Mouse (Mus musculus) left cerebral cortex, adult 11 months (tissue): ENCODE results near the gene Tmco3.
"Not testable (repeated sequence)": the region's sequence is repeated elsewhere in the genome, so short reads cannot be mapped to it uniquely, and the experiment has no call there.

Experiments
- DNase-seq: peaks from one replicate; pipeline ENCODE4 v3.0.0; 2022; ENCODE audit warnings: low spot score

The Tmco3 gene

GRCm38 (mm10) chr8:13306309-13306909 lies 18.4 kb downstream of the Tmco3 start:
- no peak for DNase-seq

GRCm38 (mm10) chr8:13306916-13307315 lies 18.9 kb downstream of the Tmco3 start:
- no peak for DNase-seq

- DNase-seq = no peak
Observed at GRCm38 (mm10) chr8:13314922-13315321, 26.9 kb downstream of the Tmco3 start.

- no peak for DNase-seq
Observed at GRCm38 (mm10) chr8:13316671-13317070, 28.7 kb downstream of the Tmco3 start.

- DNase-seq = no peak
Observed at GRCm38 (mm10) chr8:13326598-13326997, 38.6 kb downstream of the Tmco3 start.

- no peak for DNase-seq
Observed at GRCm38 (mm10) chr8:13334671-13335070, 46.7 kb downstream of the Tmco3 start.

GRCm38 (mm10) chr8:13337245-13337644 lies 49.3 kb downstream of the Tmco3 start:
- DNase-seq = not testable (repeated sequence)

- DNase-seq = no peak
Observed at GRCm38 (mm10) chr8:13337678-13338077, 49.7 kb downstream of the Tmco3 start.

- DNase-seq = peak; percentile 76
Observed at GRCm38 (mm10) chr8:13338255-13338860, 50.4 kb downstream of the Tmco3 start, which contains the start of gene Tfdp1. Gene Tfdp1, plus strand, starts transcription at chr8:13338751.

GRCm38 (mm10) chr8:13338901-13339645 lies 51.1 kb downstream of the Tmco3 start:
- no peak for DNase-seq

GRCm38 (mm10) chr8:13339646-13339990 lies 51.6 kb downstream of the Tmco3 start:
- no peak for DNase-seq

GRCm38 (mm10) chr8:13340650-13341049 lies 52.7 kb downstream of the Tmco3 start:
- DNase-seq = no peak

GRCm38 (mm10) chr8:13342340-13342739 lies 54.4 kb downstream of the Tmco3 start:
- DNase-seq = no peak

GRCm38 (mm10) chr8:13343134-13343533 lies 55.1 kb downstream of the Tmco3 start:
- no peak for DNase-seq

- no peak for DNase-seq
Observed at GRCm38 (mm10) chr8:13350052-13350451, 62.1 kb downstream of the Tmco3 start.

- no peak for DNase-seq
Observed at GRCm38 (mm10) chr8:13351593-13351992, 63.6 kb downstream of the Tmco3 start.

GRCm38 (mm10) chr8:13352601-13353000 lies 64.6 kb downstream of the Tmco3 start:
- no peak for DNase-seq

- no peak for DNase-seq
Observed at GRCm38 (mm10) chr8:13353155-13353833, 65.3 kb downstream of the Tmco3 start.

GRCm38 (mm10) chr8:13353883-13354282 lies 65.9 kb downstream of the Tmco3 start:
- no peak for DNase-seq

- no peak for DNase-seq
Observed at GRCm38 (mm10) chr8:13356221-13356620, 68.2 kb downstream of the Tmco3 start.

GRCm38 (mm10) chr8:13356681-13357080 lies 68.7 kb downstream of the Tmco3 start:
- DNase-seq = no peak

- no peak for DNase-seq
Observed at GRCm38 (mm10) chr8:13360213-13360612, 72.2 kb downstream of the Tmco3 start.

GRCm38 (mm10) chr8:13361865-13362264 lies 73.9 kb downstream of the Tmco3 start:
- DNase-seq = no peak
